Mouse (Mus musculus): ENCODE results near the gene Lrch1.

DNA sequence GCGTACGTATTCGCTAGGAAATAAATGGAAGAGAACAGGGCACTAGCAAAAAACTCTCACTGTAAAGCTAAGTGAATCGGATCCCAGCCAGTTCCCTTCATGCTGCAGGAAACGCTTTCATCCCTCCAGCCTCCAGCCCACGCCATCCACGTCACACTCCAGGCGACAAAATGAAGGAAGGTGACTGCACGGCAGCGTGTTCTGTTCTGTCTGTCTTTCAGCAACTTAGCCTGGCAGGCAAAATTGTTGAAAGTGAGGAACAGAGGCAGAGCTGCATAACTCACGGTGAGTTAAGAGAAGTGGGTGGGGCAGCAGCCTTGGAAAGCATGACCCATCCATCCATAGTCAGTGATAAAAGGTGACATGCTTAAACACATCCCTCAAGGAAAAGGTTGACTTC lies 64.5 kb downstream of the Lrch1 start:
- TF ChIP-seq CTCF (IDR thresholded peaks at IDR 0.05; ENCODE audit: extremely low read depth, insufficient read depth, insufficient read length, insufficient replicate concordance), result no peak
- no peak for TF ChIP-seq POLR2A (IDR thresholded peaks at IDR 0.05; ENCODE audit: low read depth, low read length)
